Mouse (Mus musculus) heart, postnatal 36 days (tissue): ENCODE data around the gene Srsf4. TPM values are rescaled to one million over a fixed set of nuclear protein-coding genes. Genes with fewer than 3 reads are reported as not detected.

Experiments
- DNase-seq, 2 experiments: peaks; one replicate each; pipeline ENCODE4 v3.0.0; 2021 to 2022
- intact Hi-C: fragments of 180-260 bp; cut with DNase I; formaldehyde crosslinking; loops from one replicate; pipeline ENCODE4 v1.15.1; 2025
- total RNA-seq, 2 experiments: library from RNA; stranded (reverse); gene quantifications; 2 replicates each; pipeline ENCODE4 v1.2.3; 2021

Srsf4 gene
- total RNA-seq, 2 experiments from 2014 or later: 33.5 to 35.3 TPM

- peak; percentile 38 to 39 for DNase-seq
- intact Hi-C loops: loop anchor here (5.0 kb wide), 1 partner anchor 38 kb away; the partner anchor contains the start of gene Srsf4
Observed at GRCm38 (mm10) chr4:131910237-131910994, 37.0 kb downstream of the Srsf4 start.

- DNase-seq: no peak
- intact Hi-C loops: loop anchor here (5.0 kb wide), 1 partner anchor 39 kb away; the partner anchor contains the start of gene Srsf4
Observed at GRCm38 (mm10) chr4:131911521-131911920, 38.1 kb downstream of the Srsf4 start.

- intact Hi-C loops: loop anchor here (5.0 kb wide), 1 partner anchor 41 kb away; the partner anchor contains the start of gene Srsf4
- no peak for DNase-seq
Observed at GRCm38 (mm10) chr4:131913526-131913925, 40.1 kb downstream of the Srsf4 start.

GRCm38 (mm10) chr4:131914046-131914643 is 40.7 kb downstream of the Srsf4 start:
- intact Hi-C loops: loop anchor here (5.0 kb wide), 1 partner anchor 42 kb away; the partner anchor contains the start of gene Srsf4
- no peak for DNase-seq

- DNase-seq: peak in 1 of 2 experiments; percentile 25
- intact Hi-C loops: loop anchor here (5.0 kb wide), 2 partner anchors 43 to 47 kb away; partner anchors contain the start of gene Srsf4
Observed at GRCm38 (mm10) chr4:131914891-131915469, 41.6 kb downstream of the Srsf4 start.

- no peak for DNase-seq
- intact Hi-C loops: loop anchor here (1.0 to 5.0 kb wide), 3 partner anchors 46 to 163 kb away; no protein-coding TSS in a partner anchor
Observed at GRCm38 (mm10) chr4:131915821-131916328, 42.5 kb downstream of the Srsf4 start.

- intact Hi-C loops: loop anchor here (1.0 to 5.0 kb wide), 3 partner anchors 46 to 162 kb away; no protein-coding TSS in a partner anchor
- DNase-seq: peak; percentile 82 to 83
Observed at GRCm38 (mm10) chr4:131916425-131916824, 43.0 kb downstream of the Srsf4 start.

- intact Hi-C loops: loop anchor here (2.0 to 5.0 kb wide), 2 partner anchors 45 to 162 kb away; no protein-coding TSS in a partner anchor
- no peak for DNase-seq
Observed at GRCm38 (mm10) chr4:131917010-131917555, 43.7 kb downstream of the Srsf4 start.

- intact Hi-C loops: loop anchor here (5.0 kb wide), 1 partner anchor 44 kb away; no protein-coding TSS in a partner anchor
- no peak for DNase-seq
Observed at GRCm38 (mm10) chr4:131918026-131918533, 44.7 kb downstream of the Srsf4 start.

- intact Hi-C loops: loop anchor here (5.0 kb wide), 1 partner anchor 43 kb away; no protein-coding TSS in a partner anchor
- peak; percentile 21 to 28 for DNase-seq
Observed at GRCm38 (mm10) chr4:131918711-131919500, 45.5 kb downstream of the Srsf4 start.

- no peak for DNase-seq
Observed at GRCm38 (mm10) chr4:131919506-131920140, 46.2 kb downstream of the Srsf4 start.

GRCm38 (mm10) chr4:131920141-131920594 is 46.8 kb downstream of the Srsf4 start:
- peak in 1 of 2 experiments; percentile 77 for DNase-seq
- intact Hi-C loops: no loop called here

More at GRCm38 (mm10) chr4:131919506-131920140, 46.2 kb downstream of the Srsf4 start:
- intact Hi-C loops: loop anchor here (5.0 kb wide), 1 partner anchor 43 kb away; no protein-coding TSS in a partner anchor

- intact Hi-C loops: no loop called here
- DNase-seq: peak; percentile 59 to 80
Observed at GRCm38 (mm10) chr4:131920595-131921351, 47.4 kb downstream of the Srsf4 start.

- intact Hi-C loops: no loop called here
- DNase-seq: peak; percentile 35 to 41
Observed at GRCm38 (mm10) chr4:131921461-131922346, 48.3 kb downstream of the Srsf4 start, which contains the start of gene Tmem200b. Gene Tmem200b, plus strand, starts transcription at chr4:131921771.

- no peak for DNase-seq
- intact Hi-C loops: no loop called here
Observed at GRCm38 (mm10) chr4:131922404-131922803, 49.0 kb downstream of the Srsf4 start.

- intact Hi-C loops: no loop called here
- no peak for DNase-seq
Observed at GRCm38 (mm10) chr4:131924096-131924810, 50.8 kb downstream of the Srsf4 start.
